ENCODE assay signal across 24 mouse cellular contexts in the genomic region with DNA sequence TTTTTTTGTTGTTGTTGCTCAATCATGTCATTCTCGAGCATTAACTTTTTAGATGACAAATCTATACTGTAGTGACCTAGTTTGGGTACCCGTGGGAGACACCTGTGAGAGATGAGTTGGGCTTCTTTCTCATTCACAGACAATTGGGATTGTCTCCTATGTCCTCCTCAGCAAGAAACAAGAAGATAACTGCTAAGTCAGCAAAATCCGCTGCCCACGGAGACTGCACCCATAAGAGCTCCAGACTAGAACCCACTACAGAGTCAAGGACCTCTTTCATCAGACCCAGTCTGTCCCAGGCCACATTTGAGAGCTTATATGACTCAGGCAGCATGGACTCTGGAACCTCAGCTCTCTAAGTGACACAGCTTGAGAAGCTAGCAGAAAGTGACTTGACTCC. TPM values are rescaled to one million over a fixed set of nuclear protein-coding genes. Genes with fewer than 3 reads are reported as not detected.
DNase-seq lines count a peak whose midpoint lies in the region; ATAC-seq and TF ChIP-seq lines count a peak whose summit lies in the region.
"Had no signal": no experiment of that assay in that cellular context is flagged by ENCODE, and none has a peak within 500 bp of the region (broad histone marks: within the 10 kb centered on the region; RNA-seq: fewer than 3 reads in every experiment).

No protein-coding gene starts in this region.

- H3K9ac ChIP-seq in liver, adult 2 months (ENCODE audit: low read depth, low read length): peak overlapping the region; percentile 82
- no peak overlapping the region for H3K9ac ChIP-seq in CH12.LX (ENCODE audit: insufficient read depth, low read depth)
- 0 out of 2 replicates have a peak overlapping the region, but pooled peaks have one; percentile 5 for H3K9ac ChIP-seq in liver, postnatal 0 days (replicated peaks)
- H3K9ac ChIP-seq: embryonic facial prominence, embryonic 13.5 days; forebrain, embryonic 12.5 days; forebrain, embryonic 15.5 days; hindbrain, embryonic 12.5 days; hindbrain, embryonic 15.5 days had no signal

- H3K79me2 ChIP-seq in liver, adult 2 months (ENCODE audit: control insufficient read depth, insufficient read depth, low read length): peaks cover 11% of the 10 kb centered on the region
- no peaks in the 10 kb centered on the region for H3K79me2 ChIP-seq in CH12.LX (replicated peaks; ENCODE audit: control insufficient read depth, extremely low read depth, insufficient read depth, poor library complexity, severe bottlenecking)

- no peak overlapping the region for H3K4me2 ChIP-seq in CH12.LX (ENCODE audit: insufficient read depth, low read depth, poor library complexity, severe bottlenecking)
- peak overlapping the region; percentile 63 for H3K4me2 ChIP-seq in liver, postnatal 0 days (ENCODE audit: low read depth, low read length)
- H3K4me2 ChIP-seq: embryonic facial prominence, embryonic 13.5 days; forebrain, embryonic 12.5 days; forebrain, embryonic 15.5 days; hindbrain, embryonic 12.5 days; hindbrain, embryonic 15.5 days had no signal

- no peak for ATAC-seq in liver, postnatal 0 days
- ATAC-seq: activated CD4-positive, CD25-positive, alpha-beta regulatory T cell, adult 4 months; forebrain, embryonic 15.5 days had no signal

- no peaks in the 10 kb centered on the region for H3K9me3 ChIP-seq in heart, embryonic 10.5 days
- peaks cover 2% of the 10 kb centered on the region for H3K9me3 ChIP-seq in CH12.LX (replicated peaks; ENCODE audit: low read length)
- H3K9me3 ChIP-seq in liver, postnatal 0 days (ENCODE audit: low read length): no peaks in the 10 kb centered on the region
- H3K9me3 ChIP-seq: embryonic facial prominence, embryonic 10.5 days; embryonic facial prominence, embryonic 13.5 days; forebrain, embryonic 12.5 days; forebrain, embryonic 15.5 days; hindbrain, embryonic 12.5 days; hindbrain, embryonic 15.5 days had no signal

- no peak for TF ChIP-seq CTCF in liver, adult 2 months (IDR thresholded peaks at IDR 0.05; ENCODE audit: low read depth, low read length)
- no peak for TF ChIP-seq CTCF in CH12.LX (conservative IDR thresholded peaks at IDR 0.05 in 1 of 2, IDR thresholded peaks at IDR 0.05 in 1 of 2; ENCODE audit: low read depth in 2 of 2, low read length in 2 of 2)
- no peak for TF ChIP-seq CTCF in liver, postnatal 0 days (IDR thresholded peaks at IDR 0.05; ENCODE audit: low read depth)

- dilution Hi-C loops in CH12.LX (cut with MboI; ENCODE audit: extremely low pct_ligation_motif_present, extremely low pct_unique_long_range_greater_than_20kb, low sequenced_read_pairs): no loop called here

- in situ Hi-C loops in CH12.LX (cut with MboI; ENCODE audit: low pct_ligation_motif_present, low pct_unique_long_range_greater_than_20kb, low sequenced_read_pairs): no loop called here

- H3K4me3 ChIP-seq in heart, embryonic 10.5 days: no peak overlapping the region
- peak overlapping the region; percentile 62 for H3K4me3 ChIP-seq in liver, adult 2 months (ENCODE audit: insufficient read depth, low read depth, low read length)
- no peak overlapping the region for H3K4me3 ChIP-seq in CH12.LX (replicated peaks in 1 of 3; ENCODE audit: low read depth in 2 of 3, low read length in 2 of 3, poor library complexity in 1 of 3)
- peak overlapping the region; percentile 36; the same call in 1 of the 2 replicates for H3K4me3 ChIP-seq in liver, postnatal 0 days (ENCODE audit: low read depth, low read length)
- H3K4me3 ChIP-seq: embryonic facial prominence, embryonic 10.5 days; embryonic facial prominence, embryonic 13.5 days; forebrain, embryonic 12.5 days; forebrain, embryonic 15.5 days; heart, adult 2 months; hindbrain, embryonic 12.5 days; hindbrain, embryonic 15.5 days had no signal

- no peak overlapping the region for H3K27ac ChIP-seq in heart, embryonic 10.5 days
- peak overlapping the region; percentile 80 for H3K27ac ChIP-seq in liver, adult 2 months (replicated peaks; ENCODE audit: insufficient read depth, low read depth, low read length)
- H3K27ac ChIP-seq in CH12.LX (ENCODE audit: insufficient read depth, low read depth): no peak overlapping the region
- H3K27ac ChIP-seq in liver, postnatal 0 days (ENCODE audit: low read depth): peak overlapping the region; percentile 82; the same call in 1 of the 2 replicates
- H3K27ac ChIP-seq: embryonic facial prominence, embryonic 10.5 days; embryonic facial prominence, embryonic 13.5 days; forebrain, embryonic 12.5 days; forebrain, embryonic 15.5 days; heart, adult 2 months; hindbrain, embryonic 12.5 days; hindbrain, embryonic 15.5 days had no signal

- TF ChIP-seq EP300 in CH12.LX (IDR thresholded peaks at IDR 0.05; ENCODE audit: low read length): no peak
- no peak for TF ChIP-seq EP300 in liver, postnatal 0 days (IDR thresholded peaks at IDR 0.05; ENCODE audit: low read depth)

- no peak for TF ChIP-seq RAD21 in CH12.LX (IDR thresholded peaks at IDR 0.05; ENCODE audit: low read depth, low read length)

- DNase-seq in heart, adult 11 months: peak; percentile 70
- no peak for DNase-seq in heart, embryonic 10.5 days (ENCODE audit: low spot score)
- peak; percentile 78 for DNase-seq in liver, adult 2 months (ENCODE audit: extremely low read depth, low read depth, low spot score)
- no peak for DNase-seq in liver
- DNase-seq in CH12.LX (ENCODE audit: extremely low read depth): no peak
- DNase-seq in liver, postnatal 0 days: no peak
- no peak for DNase-seq in layer of hippocampus, adult 11-12 months (ENCODE audit: low spot score)
- no peak for DNase-seq in left cerebral cortex, adult 9 months (ENCODE audit: low spot score in 2 of 2)
- DNase-seq: adrenal gland, adult 8-10 months; adrenal gland, postnatal 25 days; cerebellum, adult 11-12 months; cerebellum, adult 8-10 months; cerebellum, postnatal 10 days; cerebellum, postnatal 36 days; embryo, embryonic 11 days; gastrocnemius, postnatal 25 days; heart, adult 2 months had no signal

- H3K4me1 ChIP-seq in heart, embryonic 10.5 days: peaks cover 18% of the 10 kb centered on the region
- H3K4me1 ChIP-seq in liver, adult 2 months (ENCODE audit: control insufficient read depth, insufficient read depth, low read length): peaks cover 22% of the 10 kb centered on the region
- H3K4me1 ChIP-seq in CH12.LX (ENCODE audit: control insufficient read depth in 1 of 2, insufficient read depth in 2 of 2): peaks cover 8 to 9% of the 10 kb centered on the region in 2 experiments
- H3K4me1 ChIP-seq in liver, postnatal 0 days (ENCODE audit: insufficient read depth): peaks cover 10% of the 10 kb centered on the region; the same call in 1 of the 2 replicates
- H3K4me1 ChIP-seq: embryonic facial prominence, embryonic 13.5 days; forebrain, embryonic 12.5 days; forebrain, embryonic 15.5 days; hindbrain, embryonic 12.5 days; hindbrain, embryonic 15.5 days had no signal

- H3K27me3 ChIP-seq in heart, embryonic 10.5 days (ENCODE audit: insufficient read depth, poor library complexity, severe bottlenecking): peaks cover 20% of the 10 kb centered on the region
- H3K27me3 ChIP-seq in liver, adult 2 months (ENCODE audit: control insufficient read depth, insufficient read depth, low read length): no peaks in the 10 kb centered on the region
- no peaks in the 10 kb centered on the region for H3K27me3 ChIP-seq in CH12.LX (replicated peaks)
- H3K27me3 ChIP-seq in liver, postnatal 0 days (ENCODE audit: insufficient read depth, low read length): no peaks in the 10 kb centered on the region
- H3K27me3 ChIP-seq: embryonic facial prominence, embryonic 13.5 days; forebrain, embryonic 12.5 days; forebrain, embryonic 15.5 days; hindbrain, embryonic 12.5 days; hindbrain, embryonic 15.5 days had no signal

- no peaks in the 10 kb centered on the region for H3K36me3 ChIP-seq in heart, embryonic 10.5 days
- 0 out of 2 replicates have a peak, but pooled peaks cover 2% of the 10 kb centered on the region for H3K36me3 ChIP-seq in liver, adult 2 months (ENCODE audit: control insufficient read depth, insufficient read depth, low read length)
- no peaks in the 10 kb centered on the region for H3K36me3 ChIP-seq in CH12.LX (replicated peaks in 1 of 2; ENCODE audit: control insufficient read depth in 1 of 2, insufficient read depth in 1 of 2, low read length in 1 of 2)
- H3K36me3 ChIP-seq in liver, postnatal 0 days (replicated peaks; ENCODE audit: insufficient read depth, low read length): no peaks in the 10 kb centered on the region
- H3K36me3 ChIP-seq: embryonic facial prominence, embryonic 10.5 days; embryonic facial prominence, embryonic 13.5 days; forebrain, embryonic 12.5 days; forebrain, embryonic 15.5 days; hindbrain, embryonic 12.5 days; hindbrain, embryonic 15.5 days had no signal

- no peak for TF ChIP-seq POLR2A in liver, adult 2 months (IDR thresholded peaks at IDR 0.05; ENCODE audit: extremely low read depth, insufficient read depth, low read length)
- TF ChIP-seq POLR2A in CH12.LX (IDR thresholded peaks at IDR 0.05; ENCODE audit: low read depth, low read length): no peak

- WGBS in heart, embryonic 10.5 days: 86% methylated on average over 4 of the region's 4 CpGs
- WGBS in liver, adult 2 months: 23% methylated on average over 4 of the region's 4 CpGs
- 65% methylated on average over 4 of the region's 4 CpGs for WGBS in liver, postnatal 0 days (ENCODE audit: insufficient replicate concordance)

TF ChIP-seq in CH12.LX, 34 proteins besides CTCF, POLR2A, EP300 and RAD21:
- TF ChIP-seq MAFK (IDR thresholded peaks at IDR 0.05; ENCODE audit: insufficient replicate concordance, low read length) (peak; percentile 91), ZC3H11A (IDR thresholded peaks at IDR 0.05; ENCODE audit: low read depth, low read length) (no peak)

RNA-seq across cellular contexts. Expression of a gene that starts 13.2 kb away (rescaled TPM):
- 0.31 and 0.47 TPM in 2 replicates for polyA plus RNA-seq in heart, embryonic 10.5 days (2016; fragmentation: Nextera tagmentation; extraction: Ambion mirVana)
- total RNA-seq in liver, adult 2 months (2014; rRNA removed): 48.3 and 80.8 TPM in 2 replicates
- polyA plus RNA-seq in liver, adult 2 months (2012; rRNA removed): 30.7 and 33.0 TPM in 2 replicates
- total RNA-seq in CH12.LX (2012; rRNA removed) (1.3 and 1.6 TPM in 2 replicates), CH12.LX (2014; rRNA removed) (1.7 and 2.3 TPM in 2 replicates)
- 2.8 and 3.3 TPM in 2 replicates for polyA plus RNA-seq in CH12.LX (2012; ENCODE audit: insufficient read length, low read depth)
- 3.3 and 5.7 TPM in 2 replicates for polyA plus RNA-seq in liver, postnatal 0 days (2015; fragmentation: Nextera tagmentation; extraction: Ambion mirVana)

Comparison
In these comparisons a context has a peak if more than half of its experiments do, and no peak if none do; other contexts are left out.
1. DNase-seq: peak in heart, adult 11 months (single experiment) and liver, adult 2 months (single experiment); none in heart, embryonic 10.5 days (single experiment), liver (single experiment), CH12.LX (single experiment), liver, postnatal 0 days (single experiment), layer of hippocampus, adult 11-12 months (single experiment) and left cerebral cortex, adult 9 months (0 of 2).
2. H3K27ac ChIP-seq: peak in liver, adult 2 months (single experiment) and liver, postnatal 0 days (single experiment); none in heart, embryonic 10.5 days (single experiment) and CH12.LX (single experiment).
3. H3K4me3 ChIP-seq: peak in liver, adult 2 months (single experiment) and liver, postnatal 0 days (single experiment); none in heart, embryonic 10.5 days (single experiment) and CH12.LX (0 of 3).